Mouse (Mus musculus): ENCODE measurements around the gene Mcts2. TPM values are rescaled to one million over a fixed set of nuclear protein-coding genes. Genes with fewer than 3 reads are reported as not detected.

The Mcts2 gene
- polyA plus RNA-seq, 1 experiment from 2014 or later: 43.4 TPM

Other genes starting within 250 kb of the Mcts2 start
- not detected in 2 replicates for gene Defb23, start 222.4 kb upstream of the Mcts2 start, polyA plus RNA-seq (2014; fragmentation: Nextera tagmentation; extraction: Ambion mirVana)
- gene Defb20, start 210.0 kb upstream of the Mcts2 start, polyA plus RNA-seq (2014; fragmentation: Nextera tagmentation; extraction: Ambion mirVana): not detected in 2 replicates
- not detected in 2 replicates for gene Defb22, start 196.9 kb upstream of the Mcts2 start, polyA plus RNA-seq (2014; fragmentation: Nextera tagmentation; extraction: Ambion mirVana)
- gene Defb26, start 175.3 kb upstream of the Mcts2 start, polyA plus RNA-seq (2014; fragmentation: Nextera tagmentation; extraction: Ambion mirVana): not detected in 2 replicates
- not detected in 2 replicates for gene Defb28, start 168.8 kb upstream of the Mcts2 start, polyA plus RNA-seq (2014; fragmentation: Nextera tagmentation; extraction: Ambion mirVana)
- gene Defb29, start 146.9 kb upstream of the Mcts2 start, polyA plus RNA-seq (2014; fragmentation: Nextera tagmentation; extraction: Ambion mirVana): not detected in 2 replicates
- not detected in 2 replicates for gene Gm17416, start 117.7 kb upstream of the Mcts2 start, polyA plus RNA-seq (2014; fragmentation: Nextera tagmentation; extraction: Ambion mirVana)
- gene Defb21, start 114.3 kb upstream of the Mcts2 start, polyA plus RNA-seq (2014; fragmentation: Nextera tagmentation; extraction: Ambion mirVana): not detected in 2 replicates
- not detected in 2 replicates for gene Defb19, start 106.7 kb upstream of the Mcts2 start, polyA plus RNA-seq (2014; fragmentation: Nextera tagmentation; extraction: Ambion mirVana)
- gene Defb45, start 87.6 kb upstream of the Mcts2 start, polyA plus RNA-seq (2014; fragmentation: Nextera tagmentation; extraction: Ambion mirVana): not detected in 2 replicates
- gene Defb36, start 82.7 kb upstream of the Mcts2 start, polyA plus RNA-seq (2014; fragmentation: Nextera tagmentation; extraction: Ambion mirVana): not detected in 2 replicates
- not detected in 2 replicates for gene Defb25, start 64.0 kb upstream of the Mcts2 start, polyA plus RNA-seq (2014; fragmentation: Nextera tagmentation; extraction: Ambion mirVana)
- 0.18 and 0.22 TPM in 2 replicates for gene Rem1, start 60.1 kb upstream of the Mcts2 start, polyA plus RNA-seq (2014; fragmentation: Nextera tagmentation; extraction: Ambion mirVana)
- gene H13, start 17.6 kb upstream of the Mcts2 start, polyA plus RNA-seq (2014; fragmentation: Nextera tagmentation; extraction: Ambion mirVana): 117 and 119 TPM in 2 replicates
- gene Id1, start 49.2 kb downstream of the Mcts2 start, polyA plus RNA-seq (2014; fragmentation: Nextera tagmentation; extraction: Ambion mirVana): 66.0 and 70.7 TPM in 2 replicates
- gene Cox4i2, start 67.1 kb downstream of the Mcts2 start, polyA plus RNA-seq (2014; fragmentation: Nextera tagmentation; extraction: Ambion mirVana): 2.8 and 3.7 TPM in 2 replicates
- gene Bcl2l1, start 144.7 kb downstream of the Mcts2 start, polyA plus RNA-seq (2014; fragmentation: Nextera tagmentation; extraction: Ambion mirVana): 120 and 125 TPM in 2 replicates
- 166 and 187 TPM in 2 replicates for gene Tpx2, start 160.9 kb downstream of the Mcts2 start, polyA plus RNA-seq (2014; fragmentation: Nextera tagmentation; extraction: Ambion mirVana)
- gene Mylk2, start 224.3 kb downstream of the Mcts2 start, polyA plus RNA-seq (2014; fragmentation: Nextera tagmentation; extraction: Ambion mirVana): not detected in 2 replicates
- 2.1 and 2.6 TPM in 2 replicates for gene Foxs1, start 246.2 kb downstream of the Mcts2 start, polyA plus RNA-seq (2014; fragmentation: Nextera tagmentation; extraction: Ambion mirVana)